Mouse (Mus musculus) testis, adult 2 months (tissue): Measurements from ENCODE around the gene Ubl3. TPM values are rescaled to one million over a fixed set of nuclear protein-coding genes. Genes with fewer than 3 reads are reported as not detected.

Source experiments
- H3K27ac ChIP-seq: fragments of 200-500 bp; 2 replicates; pipeline ENCODE4 v1.5.1; 2012; ENCODE audit warnings: low read depth, low read length; ENCODE audit not compliant: control insufficient read depth, insufficient read depth
- H3K27me3 ChIP-seq: fragments of 200-500 bp; 2 replicates; pipeline ENCODE4 v1.6.1; 2012; ENCODE audit warnings: mild to moderate bottlenecking, low read length, moderate library complexity; ENCODE audit not compliant: control insufficient read depth, insufficient read depth
- H3K36me3 ChIP-seq: fragments of 200-500 bp; 2 replicates; pipeline ENCODE4 v1.6.1; 2012; ENCODE audit warnings: mild to moderate bottlenecking, low read length; ENCODE audit not compliant: control insufficient read depth, insufficient read depth
- H3K4me1 ChIP-seq: fragments of 200-500 bp; 2 replicates; pipeline ENCODE4 v1.6.1; 2012; ENCODE audit warnings: low read length; ENCODE audit not compliant: control insufficient read depth, insufficient read depth
- H3K4me3 ChIP-seq: fragments of 200-500 bp; 2 replicates; pipeline ENCODE4 v1.5.1; 2012; ENCODE audit warnings: low read depth, mild to moderate bottlenecking, low read length, moderate library complexity, mixed read lengths; ENCODE audit not compliant: control insufficient read depth
- CTCF ChIP-seq: fragments of 200-500 bp; IDR thresholded peaks from 2 replicates; pipeline ENCODE4 v1.5.1; 2012; ENCODE audit warnings: low read depth, mild to moderate bottlenecking, inconsistent platforms, low read length, moderate library complexity; ENCODE audit not compliant: control insufficient read depth, insufficient read depth, insufficient replicate concordance
- POLR2A ChIP-seq: fragments of 200-500 bp; IDR thresholded peaks from 2 replicates; pipeline ENCODE4 v1.6.1; 2012; ENCODE audit warnings: low read depth, mild to moderate bottlenecking, inconsistent platforms, low read length, moderate library complexity; ENCODE audit not compliant: control insufficient read depth
- polyA plus RNA-seq: library from polyadenylated mRNA; depleted of rRNA; stranded (reverse); fragments of >200 nt; gene quantifications from 2 replicates; pipeline ENCODE4 v1.2.3, GENCODE M21; 2012

Gene Ubl3
- polyA plus RNA-seq, 1 experiment, result 176 TPM

GRCm38 (mm10) chr5:148559261-148559958 lies 6.8 kb upstream of the Ubl3 start:
- TF ChIP-seq POLR2A (no peak), CTCF (no peak)
- Histone ChIP-seq H3K27me3 (no peaks in the 10 kb centered on the region), H3K4me3 (peak overlapping the region; percentile 20), H3K4me1 (peaks cover 7% of the 10 kb centered on the region; the same call in 1 of the 2 replicates), H3K36me3 (no peaks in the 10 kb centered on the region), H3K27ac (no peak overlapping the region)

GRCm38 (mm10) chr5:148558472-148558871 lies 5.9 kb upstream of the Ubl3 start:
- TF ChIP-seq CTCF (no peak), POLR2A (no peak)
- no peaks in the 10 kb centered on the region for H3K36me3 ChIP-seq
- no peaks in the 10 kb centered on the region for H3K27me3 ChIP-seq
- peaks cover 13% of the 10 kb centered on the region for H3K4me1 ChIP-seq
- no peak overlapping the region for H3K4me3 ChIP-seq
- no peak overlapping the region for H3K27ac ChIP-seq

- Histone ChIP-seq H3K4me3 (no peak overlapping the region), H3K27me3 (no peaks in the 10 kb centered on the region), H3K27ac (no peak overlapping the region), H3K36me3 (no peaks in the 10 kb centered on the region), H3K4me1 (peaks cover 13% of the 10 kb centered on the region)
- TF ChIP-seq POLR2A (no peak), CTCF (no peak)
Observed at GRCm38 (mm10) chr5:148556509-148556908, 3.9 kb upstream of the Ubl3 start.

GRCm38 (mm10) chr5:148555156-148555555 lies 2.6 kb upstream of the Ubl3 start:
- TF ChIP-seq POLR2A, result no peak
- TF ChIP-seq CTCF, result no peak

GRCm38 (mm10) chr5:148554701-148555100 lies 2.1 kb upstream of the Ubl3 start:
- Histone ChIP-seq H3K4me1 (peaks cover 16% of the 10 kb centered on the region), H3K4me3 (peak overlapping the region; percentile 88), H3K27ac (no peak overlapping the region), H3K27me3 (no peaks in the 10 kb centered on the region), H3K36me3 (no peaks in the 10 kb centered on the region)
- no peak for TF ChIP-seq POLR2A
- TF ChIP-seq CTCF, result no peak

More at GRCm38 (mm10) chr5:148555156-148555555, 2.6 kb upstream of the Ubl3 start:
- H3K36me3 ChIP-seq, result no peaks in the 10 kb centered on the region
- H3K4me3 ChIP-seq, result peak overlapping the region; percentile 88
- no peak overlapping the region for H3K27ac ChIP-seq
- no peaks in the 10 kb centered on the region for H3K27me3 ChIP-seq
- peaks cover 16% of the 10 kb centered on the region for H3K4me1 ChIP-seq

- Histone ChIP-seq H3K4me1 (peaks cover 16% of the 10 kb centered on the region), H3K4me3 (peak overlapping the region; percentile 88), H3K36me3 (no peaks in the 10 kb centered on the region), H3K27ac (no peak overlapping the region), H3K27me3 (no peaks in the 10 kb centered on the region)
- TF ChIP-seq CTCF (no peak), POLR2A (no peak)
Observed at GRCm38 (mm10) chr5:148554242-148554641, 1.7 kb upstream of the Ubl3 start.

- Histone ChIP-seq H3K4me3 (peak overlapping the region; percentile 88), H3K36me3 (no peaks in the 10 kb centered on the region), H3K4me1 (peaks cover 11% of the 10 kb centered on the region), H3K27me3 (no peaks in the 10 kb centered on the region), H3K27ac (peak overlapping the region; percentile 68; the same call in 1 of the 2 replicates)
- TF ChIP-seq POLR2A (peak; percentile 53; the same call in 1 of the 2 replicates), CTCF (no peak)
Observed at GRCm38 (mm10) chr5:148553723-148554122, 1.1 kb upstream of the Ubl3 start.

- peak overlapping the region; percentile 97 for H3K27ac ChIP-seq
- no peaks in the 10 kb centered on the region for H3K27me3 ChIP-seq
- no peaks in the 10 kb centered on the region for H3K36me3 ChIP-seq
- peaks cover 18% of the 10 kb centered on the region for H3K4me1 ChIP-seq
- no peak for TF ChIP-seq POLR2A
- TF ChIP-seq CTCF, result no peak
- H3K4me3 ChIP-seq, result peak overlapping the region; percentile 96
Observed at GRCm38 (mm10) chr5:148551764-148552136, 839 bp downstream of the Ubl3 start.
